In genomic region chr14:9146595-9147219, GRCm38 (mm10) we compare ENCODE assay signal across 24 mouse cellular contexts.
A peak's percentile ranks its signal among the peaks of the same experiment; 100 is the strongest.
DNase-seq lines count a peak whose midpoint lies in the region; ATAC-seq and TF ChIP-seq lines count a peak whose summit lies in the region.
"Had no signal": no experiment of that assay in that cellular context is flagged by ENCODE, and none has a peak within 500 bp of the region (broad histone marks: within the 10 kb centered on the region; RNA-seq: fewer than 3 reads in every experiment).

No protein-coding gene starts in this region.

- H3K4me3 ChIP-seq in lung, embryonic 15.5 days: no peak overlapping the region
- H3K4me3 ChIP-seq in lung, adult 2 months (replicated peaks; ENCODE audit: extremely low read depth, low read depth, low read length): no peak overlapping the region
- H3K4me3 ChIP-seq: forebrain, embryonic 10.5 days; forebrain, embryonic 13.5 days; heart, embryonic 12.5 days; heart, embryonic 15.5 days; hindbrain, embryonic 10.5 days; hindbrain, embryonic 13.5 days had no signal

- whole genome bisulfite sequencing in lung, embryonic 15.5 days: 33% methylated on average over 4 of the region's 4 CpGs
- WGBS in lung, adult 2 months: 39% methylated on average over 4 of the region's 4 CpGs

- no peak overlapping the region for H3K9ac ChIP-seq in lung, embryonic 15.5 days
- H3K9ac ChIP-seq: forebrain, embryonic 13.5 days; heart, embryonic 12.5 days; heart, embryonic 15.5 days; hindbrain, embryonic 13.5 days had no signal

- ATAC-seq in lung, embryonic 15.5 days (ENCODE audit: borderline replicate concordance, extremely low read depth, low FRiP score, low TSS enrichment): peak; percentile 91; the same call in 1 of the 2 replicates
- ATAC-seq: CD4-positive, CD25-positive, alpha-beta regulatory T cell, adult 4 months; forebrain, embryonic 13.5 days; forebrain, embryonic 16.5 days; hindbrain, embryonic 16.5 days had no signal

- DNase-seq in lung, adult 2 months: no peak
- DNase-seq in lung, postnatal 10 days: peak; percentile 28
- DNase-seq in lung, postnatal 25 days (ENCODE audit: low spot score): peak; percentile 5
- no peak for DNase-seq in right cerebral cortex, postnatal 14 days
- DNase-seq in adrenal gland, adult (ENCODE audit: inconsistent age in 2 of 2, low spot score in 1 of 2): no peak
- DNase-seq: adrenal gland, adult 8-10 months; adrenal gland, postnatal 25 days; cerebellum, adult 11-12 months; cerebellum, adult 8-10 months; cerebellum, postnatal 10 days; gastrocnemius, postnatal 10 days; gastrocnemius, postnatal 36 days; heart, postnatal 10 days; heart, postnatal 36 days had no signal

- peak overlapping the region; percentile 53; the same call in 1 of the 2 replicates for H3K27ac ChIP-seq in lung, embryonic 15.5 days
- H3K27ac ChIP-seq: forebrain, embryonic 10.5 days; forebrain, embryonic 13.5 days; heart, embryonic 15.5 days; hindbrain, embryonic 10.5 days; hindbrain, embryonic 13.5 days had no signal

- no peak overlapping the region for H3K4me2 ChIP-seq in lung, embryonic 15.5 days
- H3K4me2 ChIP-seq: forebrain, embryonic 13.5 days; heart, embryonic 12.5 days; heart, embryonic 15.5 days; hindbrain, embryonic 13.5 days had no signal

- TF ChIP-seq CTCF in lung, adult 2 months (IDR thresholded peaks at IDR 0.05; ENCODE audit: insufficient read depth, low read length): no peak

- H3K27me3 ChIP-seq in lung, embryonic 15.5 days: no peaks in the 10 kb centered on the region
- H3K27me3 ChIP-seq: forebrain, embryonic 13.5 days; heart, embryonic 12.5 days; heart, embryonic 15.5 days; hindbrain, embryonic 13.5 days had no signal

- no peaks in the 10 kb centered on the region for H3K36me3 ChIP-seq in lung, embryonic 15.5 days
- H3K36me3 ChIP-seq: forebrain, embryonic 10.5 days; heart, embryonic 12.5 days; heart, embryonic 15.5 days; hindbrain, embryonic 10.5 days; hindbrain, embryonic 13.5 days had no signal

- no peaks in the 10 kb centered on the region for H3K4me1 ChIP-seq in lung, embryonic 15.5 days
- H3K4me1 ChIP-seq in lung, adult 2 months (ENCODE audit: control insufficient read depth, insufficient read depth, low read length): no peaks in the 10 kb centered on the region
- H3K4me1 ChIP-seq: forebrain, embryonic 10.5 days; forebrain, embryonic 13.5 days; heart, embryonic 12.5 days; heart, embryonic 15.5 days; hindbrain, embryonic 10.5 days; hindbrain, embryonic 13.5 days had no signal

- TF ChIP-seq POLR2A in lung, adult 2 months (IDR thresholded peaks at IDR 0.05; ENCODE audit: borderline replicate concordance, extremely low read depth, low read depth, low read length): no peak

- H3K9me3 ChIP-seq in lung, embryonic 15.5 days: no peaks in the 10 kb centered on the region
- H3K9me3 ChIP-seq: forebrain, embryonic 10.5 days; forebrain, embryonic 13.5 days; heart, embryonic 12.5 days; heart, embryonic 15.5 days; hindbrain, embryonic 10.5 days; hindbrain, embryonic 13.5 days had no signal

Comparison
In these comparisons a context has a peak if more than half of its experiments do, and no peak if none do; other contexts are left out.
1. DNase-seq: peak in lung, postnatal 10 days (single experiment) and lung, postnatal 25 days (single experiment); none in lung, adult 2 months (single experiment), right cerebral cortex, postnatal 14 days (single experiment) and adrenal gland, adult (0 of 2).